Mouse (Mus musculus) gonadal fat pad, adult 2 months (tissue): ENCODE results near the gene Slc17a7. TPM values are rescaled to one million over a fixed set of nuclear protein-coding genes. Genes with fewer than 3 reads are reported as not detected.

Source experiments
- DNase-seq: peaks from one replicate; pipeline ENCODE4 v3.0.0-alpha.2; 2012; ENCODE audit warnings: low read depth
- polyA plus RNA-seq: library from polyadenylated mRNA; depleted of rRNA; stranded (reverse); fragments of >200 nt; gene quantifications from 2 replicates; pipeline ENCODE4 v1.2.3, GENCODE M21; 2012

Slc17a7 gene
- polyA plus RNA-seq, 1 experiment = 0.95 TPM

GRCm38 (mm10) chr7:45175398-45175797 is 11.6 kb downstream of the Slc17a7 start:
- DNase-seq = no peak

- DNase-seq = no peak
Observed at GRCm38 (mm10) chr7:45175929-45176328, 12.2 kb downstream of the Slc17a7 start.

GRCm38 (mm10) chr7:45176356-45176755 is 12.6 kb downstream of the Slc17a7 start:
- no peak for DNase-seq

- no peak for DNase-seq
Observed at GRCm38 (mm10) chr7:45178550-45178949, 14.8 kb downstream of the Slc17a7 start.

- DNase-seq = no peak
Observed at GRCm38 (mm10) chr7:45179469-45179868, 15.7 kb downstream of the Slc17a7 start, which contains the start of gene Gfy. Gene Gfy (minus strand): TSS chr7:45179569.

GRCm38 (mm10) chr7:45180896-45181477 is 17.2 kb downstream of the Slc17a7 start, which contains the start of gene Pth2:
Gene Pth2 (plus strand): TSS chr7:45180995.
- DNase-seq = no peak

GRCm38 (mm10) chr7:45181540-45181939 is 17.8 kb downstream of the Slc17a7 start:
- no peak for DNase-seq

GRCm38 (mm10) chr7:45182199-45182601 is 18.5 kb downstream of the Slc17a7 start:
- DNase-seq = peak; percentile 45

GRCm38 (mm10) chr7:45182606-45183005 is 18.9 kb downstream of the Slc17a7 start:
- DNase-seq = no peak

- DNase-seq = no peak
Observed at GRCm38 (mm10) chr7:45183672-45184071, 19.9 kb downstream of the Slc17a7 start.

- no peak for DNase-seq
Observed at GRCm38 (mm10) chr7:45185921-45186320, 22.2 kb downstream of the Slc17a7 start.

- no peak for DNase-seq
Observed at GRCm38 (mm10) chr7:45189600-45189999, 25.9 kb downstream of the Slc17a7 start.

GRCm38 (mm10) chr7:45190186-45190585 is 26.4 kb downstream of the Slc17a7 start:
- no peak for DNase-seq

- no peak for DNase-seq
Observed at GRCm38 (mm10) chr7:45191161-45191560, 27.4 kb downstream of the Slc17a7 start.

- no peak for DNase-seq
Observed at GRCm38 (mm10) chr7:45191803-45192363, 28.1 kb downstream of the Slc17a7 start.

- no peak for DNase-seq
Observed at GRCm38 (mm10) chr7:45192585-45193310, 29.0 kb downstream of the Slc17a7 start.

GRCm38 (mm10) chr7:45193406-45193805 is 29.7 kb downstream of the Slc17a7 start:
- no peak for DNase-seq

GRCm38 (mm10) chr7:45193871-45194785 is 30.4 kb downstream of the Slc17a7 start:
- no peak for DNase-seq

GRCm38 (mm10) chr7:45195341-45196175 is 31.8 kb downstream of the Slc17a7 start:
- DNase-seq = no peak

- DNase-seq = no peak
Observed at GRCm38 (mm10) chr7:45196176-45196535, 32.4 kb downstream of the Slc17a7 start.

- no peak for DNase-seq
Observed at GRCm38 (mm10) chr7:45196994-45197393, 33.2 kb downstream of the Slc17a7 start.
